Mouse (Mus musculus) midbrain, embryonic 13.5 days (tissue): Measurements from ENCODE around the gene Syna. TPM values are rescaled to one million over a fixed set of nuclear protein-coding genes. Genes with fewer than 3 reads are reported as not detected.

ENCODE experiments used
- ATAC-seq: fragments of 200-750 bp; cut with Nextera tagmentation; 2 replicates; pipeline ENCODE4 v1.8.0; 2017; ENCODE audit warnings: mild to moderate bottlenecking, moderate TSS enrichment, moderate library complexity
- H3K27ac ChIP-seq: fragments of 300-500 bp; sonication (generic); 2 replicates; pipeline ENCODE4 v1.5.1; 2015; ENCODE audit warnings: inconsistent platforms, mild to moderate bottlenecking, moderate library complexity
- H3K27me3 ChIP-seq: fragments of 300-500 bp; sonication (generic); 2 replicates; pipeline ENCODE4 v1.6.1; 2015; ENCODE audit warnings: mild to moderate bottlenecking, inconsistent platforms
- H3K36me3 ChIP-seq: fragments of 300-500 bp; sonication (generic); 2 replicates; pipeline ENCODE4 v1.6.1; 2015; ENCODE audit warnings: mild to moderate bottlenecking, inconsistent platforms
- H3K4me1 ChIP-seq: fragments of 300-500 bp; sonication (generic); replicated peaks from 2 replicates; pipeline ENCODE4 v1.6.1; 2015; ENCODE audit warnings: inconsistent platforms
- H3K4me2 ChIP-seq: fragments of 300-500 bp; sonication (generic); replicated peaks from 2 replicates; pipeline ENCODE4 v1.6.1; 2015; ENCODE audit warnings: moderate library complexity, mild to moderate bottlenecking, inconsistent platforms
- H3K4me3 ChIP-seq: fragments of 300-500 bp; sonication (generic); replicated peaks from 2 replicates; pipeline ENCODE4 v1.5.1; 2015; ENCODE audit warnings: mild to moderate bottlenecking, inconsistent platforms
- H3K9ac ChIP-seq: fragments of 300-500 bp; sonication (generic); replicated peaks from 2 replicates; pipeline ENCODE4 v1.6.1; 2015; ENCODE audit warnings: mild to moderate bottlenecking, inconsistent platforms
- H3K9me3 ChIP-seq: fragments of 300-500 bp; sonication (generic); 2 replicates; pipeline ENCODE4 v1.6.1; 2016; ENCODE audit warnings: mild to moderate bottlenecking, inconsistent platforms
- WGBS: fragments of 180-500 bp; shearing (Covaris S2); methylation state at CpG from one replicate; pipeline ENCODE4 v1.1.7; 2015; 5-methylcytosine and 5-hydroxymethylcytosine counted together
- microRNA-seq: library from miRNA; unstranded; fragments of <30 nt; microRNA quantifications from one replicate; pipeline ENCODE4, GENCODE M21; 2016
- polyA plus RNA-seq: library from polyadenylated mRNA; unstranded; fragments of >200 nt; fragmentation: Nextera tagmentation; extraction: Ambion mirVana; gene quantifications from 2 replicates; pipeline ENCODE4 v1.2.1, GENCODE M21; 2015

Syna gene
- polyA plus RNA-seq, 1 experiment from 2014 or later, result 0.47 TPM

DNA sequence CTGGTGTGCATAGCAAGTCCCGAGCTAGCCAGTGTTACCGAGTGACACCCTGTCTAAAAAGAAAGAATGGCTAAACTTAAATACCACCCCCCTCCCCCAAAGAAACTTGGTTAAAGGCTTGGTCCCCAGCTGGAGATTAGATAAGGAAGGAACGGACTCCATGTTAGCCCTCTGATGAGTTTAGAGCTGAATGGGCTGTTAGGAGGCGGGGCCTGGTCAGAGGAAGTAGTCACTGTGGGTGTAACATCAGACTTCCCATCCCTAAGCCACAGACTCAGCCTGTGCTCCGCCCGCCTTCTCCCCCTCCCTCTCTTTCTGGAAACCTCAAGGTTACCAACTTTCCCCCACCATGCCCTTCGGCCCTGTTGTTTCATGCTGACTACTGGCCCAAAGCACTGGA, 38.2 kb downstream of the Syna start:
- no peak overlapping the region for H3K4me3 ChIP-seq
- H3K9me3 ChIP-seq, result no peaks in the 10 kb centered on the region
- no peak for ATAC-seq
- H3K4me1 ChIP-seq, result 0 out of 2 replicates have a peak, but pooled peaks cover 7% of the 10 kb centered on the region
- no peak overlapping the region for H3K9ac ChIP-seq
- WGBS, result 89% methylated on average over 7 of the region's 7 CpGs
- H3K36me3 ChIP-seq, result peaks cover 88% of the 10 kb centered on the region
- H3K4me2 ChIP-seq, result no peak overlapping the region
- H3K27ac ChIP-seq, result 0 out of 2 replicates have a peak overlapping the region, but pooled peaks have one; percentile 31
- no peaks in the 10 kb centered on the region for H3K27me3 ChIP-seq

DNA sequence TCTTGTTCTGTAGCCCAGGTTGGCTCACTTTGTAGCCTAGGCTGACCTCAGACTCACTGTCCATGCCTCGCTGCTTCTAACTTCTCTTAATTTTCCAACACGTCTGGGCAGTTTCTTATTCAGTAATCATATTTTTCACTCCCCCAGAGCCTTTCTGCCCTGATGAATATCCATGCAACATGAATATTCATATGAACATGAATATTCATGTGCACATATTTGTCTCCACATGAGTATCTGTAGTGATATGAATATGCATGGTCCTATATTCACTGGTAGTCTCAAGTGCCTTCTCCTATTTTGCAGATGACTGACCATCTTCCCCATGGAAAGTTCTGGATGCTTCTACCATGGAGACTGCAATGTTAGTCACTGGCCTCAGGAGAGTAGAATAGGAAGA, 38.8 kb downstream of the Syna start:
- peaks cover 88% of the 10 kb centered on the region for H3K36me3 ChIP-seq
- H3K4me3 ChIP-seq, result no peak overlapping the region
- peak overlapping the region; percentile 31; the same call in 1 of the 2 replicates for H3K27ac ChIP-seq
- H3K9ac ChIP-seq, result no peak overlapping the region
- H3K4me2 ChIP-seq, result no peak overlapping the region
- ATAC-seq, result no peak
- no peaks in the 10 kb centered on the region for H3K27me3 ChIP-seq
- 57% methylated on average over 2 of the region's 2 CpGs for WGBS
- H3K9me3 ChIP-seq, result no peaks in the 10 kb centered on the region
- 0 out of 2 replicates have a peak, but pooled peaks cover 7% of the 10 kb centered on the region for H3K4me1 ChIP-seq

DNA sequence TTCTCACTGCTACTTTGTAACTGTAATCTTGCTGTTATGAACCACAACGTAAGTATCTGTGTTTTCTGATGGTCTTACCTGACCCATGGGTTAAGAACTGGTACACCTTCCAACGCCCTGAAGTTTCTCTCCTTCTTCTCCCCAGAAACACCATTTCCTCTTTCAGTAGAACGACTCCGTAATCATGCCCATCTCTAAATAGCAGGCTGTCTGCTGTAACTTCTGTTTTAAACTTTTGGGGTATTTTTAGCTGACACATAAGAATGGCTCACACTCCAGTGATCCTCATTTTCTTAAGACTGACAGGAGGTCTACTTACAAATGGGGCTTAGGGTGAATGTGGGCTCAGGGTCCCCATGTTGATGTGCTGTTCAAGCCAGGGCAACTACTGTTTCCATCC, 39.9 kb downstream of the Syna start:
- whole genome bisulfite sequencing, result 95% methylated on average over 4 of the region's 4 CpGs
- Histone ChIP-seq H3K27me3 (no peaks in the 10 kb centered on the region), H3K9me3 (no peaks in the 10 kb centered on the region), H3K4me1 (0 out of 2 replicates have a peak, but pooled peaks cover 7% of the 10 kb centered on the region), H3K27ac (no peak overlapping the region), H3K36me3 (peaks cover 89% of the 10 kb centered on the region), H3K9ac (no peak overlapping the region), H3K4me3 (no peak overlapping the region), H3K4me2 (no peak overlapping the region)
- no peak for ATAC-seq

DNA sequence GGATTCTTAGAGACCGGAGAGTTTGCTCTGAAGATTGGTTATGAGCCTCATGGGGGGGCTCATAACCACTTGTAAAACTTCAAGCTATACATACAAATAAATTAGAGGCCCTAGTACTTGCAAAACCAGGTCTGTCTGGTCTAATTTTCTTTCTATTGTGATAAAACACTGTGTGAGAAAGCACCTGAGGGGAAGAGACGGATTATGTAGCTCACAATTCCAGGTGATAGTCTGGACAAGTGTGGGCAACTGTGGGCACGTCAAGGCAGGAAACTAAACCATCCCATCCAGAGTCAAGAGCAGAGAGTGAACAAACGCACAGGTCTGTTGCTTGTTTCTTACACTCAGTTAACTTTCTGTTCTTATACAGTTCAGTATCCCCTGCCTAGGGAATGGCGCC, 40.5 kb downstream of the Syna start:
- peaks cover 92% of the 10 kb centered on the region for H3K36me3 ChIP-seq
- ATAC-seq, result no peak
- no peak overlapping the region for H3K4me2 ChIP-seq
- WGBS, result 96% methylated on average over 5 of the region's 5 CpGs
- H3K9me3 ChIP-seq, result no peaks in the 10 kb centered on the region
- H3K4me3 ChIP-seq, result no peak overlapping the region
- H3K27ac ChIP-seq, result no peak overlapping the region
- no peak overlapping the region for H3K9ac ChIP-seq
- H3K4me1 ChIP-seq, result 0 out of 2 replicates have a peak, but pooled peaks cover 7% of the 10 kb centered on the region
- no peaks in the 10 kb centered on the region for H3K27me3 ChIP-seq

DNA sequence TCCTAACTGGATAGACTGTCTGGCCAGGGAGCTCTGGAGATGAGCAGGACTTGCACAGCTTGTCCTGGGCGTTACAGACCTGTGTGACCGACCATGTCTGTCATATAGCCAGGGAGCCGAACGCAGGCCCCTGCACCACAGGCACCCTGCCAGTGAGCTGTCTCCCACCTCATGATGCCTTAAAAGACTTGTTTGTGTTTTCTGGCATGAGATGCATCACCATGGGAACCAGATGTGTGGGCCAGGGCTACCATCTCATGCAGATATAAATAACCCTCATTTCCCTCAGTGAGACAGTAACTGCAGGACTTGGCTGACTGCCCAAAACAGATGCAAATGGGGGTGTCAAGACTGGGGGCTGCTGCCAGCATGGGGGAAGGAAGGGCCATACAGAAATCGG, 47.9 kb downstream of the Syna start:
- H3K4me1 ChIP-seq, result no peaks in the 10 kb centered on the region; the same call in 1 of the 2 replicates

DNA sequence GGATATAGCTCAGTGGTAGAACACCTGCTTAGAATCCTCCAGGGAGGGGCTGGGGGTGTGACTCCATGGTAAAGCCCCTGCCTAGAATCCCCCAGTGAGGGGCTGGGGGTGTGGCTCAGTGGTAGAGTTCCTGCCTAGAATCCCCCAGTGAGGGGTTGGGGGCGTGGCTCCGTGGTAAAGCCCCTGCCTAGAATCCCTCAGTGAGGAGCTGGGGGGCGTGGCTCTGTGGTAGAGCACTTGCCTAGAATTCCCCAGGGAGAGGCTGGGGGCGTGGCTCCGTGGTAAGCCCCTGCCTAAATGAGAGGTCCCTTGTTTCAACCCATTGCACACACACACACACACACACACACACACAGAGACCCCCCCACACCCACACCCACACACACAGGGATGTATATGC, 49.7 kb downstream of the Syna start:
- Histone ChIP-seq H3K9me3 (no peaks in the 10 kb centered on the region), H3K4me1 (no peaks in the 10 kb centered on the region; the same call in 1 of the 2 replicates), H3K27me3 (no peaks in the 10 kb centered on the region), H3K4me2 (no peak overlapping the region), H3K9ac (no peak overlapping the region), H3K4me3 (no peak overlapping the region), H3K27ac (no peak overlapping the region), H3K36me3 (peaks cover 91% of the 10 kb centered on the region)
- WGBS, result 96% methylated on average over 5 of the region's 5 CpGs
- no peak for ATAC-seq

More for the DNA sequence above, 47.9 kb downstream of the Syna start:
- no peak overlapping the region for H3K9ac ChIP-seq
- ATAC-seq, result peak; percentile 75
- no peak overlapping the region for H3K4me2 ChIP-seq
- no peaks in the 10 kb centered on the region for H3K27me3 ChIP-seq
- H3K9me3 ChIP-seq, result no peaks in the 10 kb centered on the region
- WGBS, result 67% methylated on average over 5 of the region's 5 CpGs
- peaks cover 96% of the 10 kb centered on the region for H3K36me3 ChIP-seq
- H3K4me3 ChIP-seq, result no peak overlapping the region
- peak overlapping the region; percentile 39; the same call in 1 of the 2 replicates for H3K27ac ChIP-seq

DNA sequence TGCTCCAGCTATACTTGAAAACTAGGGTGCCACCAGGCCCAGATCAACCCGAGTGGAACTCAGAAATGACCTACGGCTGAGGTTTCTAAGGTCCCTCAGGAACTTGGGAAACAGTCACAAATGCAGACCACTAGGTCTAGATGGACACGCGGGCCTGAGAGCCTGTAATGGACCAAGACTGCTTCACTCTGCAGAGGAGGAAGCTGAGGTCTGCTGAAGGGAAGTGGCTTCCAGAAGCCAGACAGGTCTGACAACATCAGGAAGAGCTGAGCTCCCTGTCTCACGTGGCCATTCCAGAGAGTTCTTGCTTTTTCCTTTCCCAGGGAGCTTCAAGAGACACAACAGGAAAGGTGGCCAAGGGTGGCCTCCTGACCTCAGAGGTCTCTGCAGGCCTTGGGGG, 51.0 kb downstream of the Syna start:
- no peaks in the 10 kb centered on the region; the same call in 1 of the 2 replicates for H3K4me1 ChIP-seq
- no peak overlapping the region for H3K9ac ChIP-seq
- H3K27me3 ChIP-seq, result no peaks in the 10 kb centered on the region
- ATAC-seq, result no peak
- H3K9me3 ChIP-seq, result no peaks in the 10 kb centered on the region
- peaks cover 85% of the 10 kb centered on the region for H3K36me3 ChIP-seq
- no peak overlapping the region for H3K27ac ChIP-seq
- no peak overlapping the region for H3K4me3 ChIP-seq
- WGBS, result 92% methylated on average over 5 of the region's 5 CpGs
- H3K4me2 ChIP-seq, result no peak overlapping the region

Small RNA genes within 50 kb of the gene (microRNA-seq; reads per million reads assigned to microRNA genes)
- not detected for gene Mir7228

Other genes with a start within 250 kb of the Syna start
- 190 and 191 TPM in 2 replicates for gene Gtf2i, start 245.4 kb downstream of the Syna start, polyA plus RNA-seq
- 89.6 and 96.6 TPM in 2 replicates for gene Gtf2ird1, start 103.5 kb downstream of the Syna start, polyA plus RNA-seq
- 13.4 and 15.3 TPM in 2 replicates for gene Clip2, start 7.7 kb downstream of the Syna start, polyA plus RNA-seq
- gene Rfc2, start 21.2 kb upstream of the Syna start, polyA plus RNA-seq, result 215 and 219 TPM in 2 replicates
- gene Lat2, start 54.9 kb upstream of the Syna start, polyA plus RNA-seq, result 4.1 and 5.5 TPM in 2 replicates
- 352 and 382 TPM in 2 replicates for gene Eif4h, start 79.3 kb upstream of the Syna start, polyA plus RNA-seq
- gene Limk1, start 128.4 kb upstream of the Syna start, polyA plus RNA-seq, result 17.5 and 20.8 TPM in 2 replicates
- 2.1 and 2.6 TPM in 2 replicates for gene Eln, start 187.2 kb upstream of the Syna start, polyA plus RNA-seq